Comparison of ENCODE assay signal across 10 mouse cellular contexts in the genomic region with DNA sequence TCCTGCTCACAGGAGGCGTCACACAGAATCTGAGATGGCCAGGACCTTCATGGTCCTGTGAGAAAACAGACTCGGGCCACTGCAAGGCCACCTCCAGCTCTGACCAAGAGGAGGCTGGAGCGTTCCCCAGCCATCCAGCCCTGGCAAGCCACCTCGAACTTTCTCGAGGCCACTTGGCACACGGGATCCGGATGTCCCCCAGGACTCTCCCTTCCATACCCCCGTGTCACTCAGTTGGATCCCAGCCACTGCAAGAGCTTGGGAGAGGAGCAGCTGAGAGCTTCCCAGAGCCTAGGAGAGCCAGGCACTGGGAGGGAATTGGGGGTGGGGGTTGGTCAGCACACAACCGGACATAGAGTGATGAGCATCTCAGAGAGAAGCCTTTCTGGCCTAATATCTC. TPM values are rescaled to one million over a fixed set of nuclear protein-coding genes. Genes with fewer than 3 reads are reported as not detected.
DNase-seq lines count a peak whose midpoint lies in the region; ATAC-seq lines count a peak whose summit lies in the region.
"Had no signal": no experiment of that assay in that cellular context is flagged by ENCODE, and none has a peak within 500 bp of the region (broad histone marks: within the 10 kb centered on the region; RNA-seq: fewer than 3 reads in every experiment).

No protein-coding gene starts in this region.

- intact Hi-C loops in heart, postnatal 36 days (cut with DNase I): no loop called here

- DNase-seq in adrenal gland, adult (ENCODE audit: inconsistent age in 2 of 2, low spot score in 1 of 2): peak; percentile 78 to 86
- DNase-seq in adrenal gland, postnatal 4 days (ENCODE audit: low spot score in 2 of 2): no peak
- DNase-seq in layer of hippocampus, postnatal 10 days (ENCODE audit: low spot score in 2 of 2): peak; percentile 30 to 33
- DNase-seq in layer of hippocampus, adult 11-12 months (ENCODE audit: low spot score): no peak
- peak; percentile 57 to 67 for DNase-seq in heart, postnatal 36 days
- no peak for DNase-seq in right cerebral cortex, postnatal 25 days

- no peak for ATAC-seq in granulocyte monocyte progenitor cell, adult 5-6 weeks (replicated peaks; ENCODE audit: poor library complexity, severe bottlenecking)
- ATAC-seq: forebrain, embryonic 15.5 days had no signal

- H3K4me1 ChIP-seq in brown adipose tissue, adult 24 weeks (ENCODE audit: control insufficient read depth, insufficient read depth, insufficient read length, low read length): peaks cover 25% of the 10 kb centered on the region
- H3K4me1 ChIP-seq: forebrain, embryonic 15.5 days; limb, embryonic 13.5 days had no signal

- H3K4me3 ChIP-seq in brown adipose tissue, adult 24 weeks (ENCODE audit: insufficient read depth, low read depth, low read length): no peak overlapping the region
- H3K4me3 ChIP-seq: forebrain, embryonic 15.5 days; limb, embryonic 13.5 days had no signal

- H3K27ac ChIP-seq in brown adipose tissue, adult 24 weeks (replicated peaks; ENCODE audit: low read depth, low read length): peak overlapping the region; percentile 69
- H3K27ac ChIP-seq: forebrain, embryonic 15.5 days; limb, embryonic 13.5 days had no signal

RNA-seq across cellular contexts. Expression of a gene that starts 25.5 kb away (rescaled TPM):
- 1,000 to 10,000 TPM; 2,300 to 2,476 TPM for total RNA-seq in adrenal gland, postnatal 4 days (2021)
- total RNA-seq in layer of hippocampus, postnatal 10 days (2021): 100 to 1,000 TPM; 378 to 402 TPM
- polyA plus RNA-seq in brown adipose tissue, adult 24 weeks (2012; ENCODE audit: insufficient read depth, insufficient read length, missing spikeins): 730 and 804 TPM in 2 replicates
- 100 to 1,000 TPM; 645 to 801 TPM for total RNA-seq in heart, postnatal 36 days (2021)
- not detected in 2 replicates for total RNA-seq in granulocyte monocyte progenitor cell, adult 5-6 weeks (2014; fragmentation: Nextera tagmentation)
- 0.31 TPM in 1 of 2 replicates, not detected in the other for total RNA-seq in granulocyte monocyte progenitor cell, adult 5-6 weeks (2017)

Comparison
In these comparisons a context has a peak if more than half of its experiments do, and no peak if none do; other contexts are left out.
1. DNase-seq: peak in adrenal gland, adult (2 of 2), layer of hippocampus, postnatal 10 days (2 of 2) and heart, postnatal 36 days (2 of 2); none in adrenal gland, postnatal 4 days (0 of 2), layer of hippocampus, adult 11-12 months (single experiment) and right cerebral cortex, postnatal 25 days (single experiment).
2. RNA of a gene that starts 25.5 kb away (total RNA-seq): 2,300 to 2,476 TPM in adrenal gland, postnatal 4 days, 645 to 801 TPM in heart, postnatal 36 days and 378 to 402 TPM in layer of hippocampus, postnatal 10 days; 0.31 TPM in granulocyte monocyte progenitor cell, adult 5-6 weeks; every median in the first group is over 100 times any median in the second.